Mouse (Mus musculus) brain, embryonic 18.5 days (tissue): ENCODE measurements around the gene Gm20388.

Source experiments
- DNase-seq: peaks from one replicate; pipeline ENCODE4 v3.0.0-alpha.2; 2012; ENCODE audit warnings: low read depth, low spot score

Gm20388 gene

GRCm38 (mm10) chr8:120470170-120470569 lies 559.5 kb downstream of the Gm20388 start:
- no peak for DNase-seq

GRCm38 (mm10) chr8:120471166-120471565 lies 560.5 kb downstream of the Gm20388 start:
- DNase-seq, result no peak

GRCm38 (mm10) chr8:120471752-120472151 lies 561.1 kb downstream of the Gm20388 start:
- DNase-seq, result no peak

GRCm38 (mm10) chr8:120472230-120472629 lies 561.6 kb downstream of the Gm20388 start:
- no peak for DNase-seq

- DNase-seq, result no peak
These were observed 563.2 kb downstream of the Gm20388 start for GRCm38 (mm10) chr8:120473729-120474364.

GRCm38 (mm10) chr8:120474496-120475235 lies 564.0 kb downstream of the Gm20388 start:
- DNase-seq, result no peak

- DNase-seq, result no peak
These were observed 565.0 kb downstream of the Gm20388 start for GRCm38 (mm10) chr8:120475462-120476201.

- no peak for DNase-seq
These were observed 566.3 kb downstream of the Gm20388 start for GRCm38 (mm10) chr8:120476711-120477575.

GRCm38 (mm10) chr8:120478754-120479153 lies 568.1 kb downstream of the Gm20388 start:
- no peak for DNase-seq

- DNase-seq, result no peak
These were observed 569.0 kb downstream of the Gm20388 start for GRCm38 (mm10) chr8:120479691-120480090.

- DNase-seq, result no peak
These were observed 571.5 kb downstream of the Gm20388 start for GRCm38 (mm10) chr8:120482015-120482689.

GRCm38 (mm10) chr8:120484460-120484859 lies 573.8 kb downstream of the Gm20388 start:
- DNase-seq, result no peak

- no peak for DNase-seq
These were observed 574.5 kb downstream of the Gm20388 start for GRCm38 (mm10) chr8:120485116-120485515.

- no peak for DNase-seq
These were observed 575.2 kb downstream of the Gm20388 start for GRCm38 (mm10) chr8:120485551-120486476.

- DNase-seq, result no peak
These were observed 576.1 kb downstream of the Gm20388 start for GRCm38 (mm10) chr8:120486477-120487376.

- DNase-seq, result no peak
These were observed 576.7 kb downstream of the Gm20388 start for GRCm38 (mm10) chr8:120487377-120487728.

- peak; percentile 78 for DNase-seq
These were observed 577.3 kb downstream of the Gm20388 start for GRCm38 (mm10) chr8:120487729-120488510.

GRCm38 (mm10) chr8:120488636-120489131 lies 578.0 kb downstream of the Gm20388 start:
- no peak for DNase-seq
